Mouse (Mus musculus) neural tube, postnatal 0 days (tissue): ENCODE results near the gene Phf24. TPM values are rescaled to one million over a fixed set of nuclear protein-coding genes. Genes with fewer than 3 reads are reported as not detected.

Experiments used
- polyA plus RNA-seq: library from polyadenylated mRNA; unstranded; fragments of >200 nt; fragmentation: Nextera tagmentation; extraction: Ambion mirVana; gene quantifications from 2 replicates; pipeline ENCODE4 v1.2.1, GENCODE M21; 2015

Phf24 gene
- polyA plus RNA-seq = 45.8 and 51.0 TPM in 2 replicates

GRCm38 (mm10) chr4:42916617-42917401 lies at the start of gene Phf24:
Phf24 (plus strand) TSS chr4:42916660.

DNA sequence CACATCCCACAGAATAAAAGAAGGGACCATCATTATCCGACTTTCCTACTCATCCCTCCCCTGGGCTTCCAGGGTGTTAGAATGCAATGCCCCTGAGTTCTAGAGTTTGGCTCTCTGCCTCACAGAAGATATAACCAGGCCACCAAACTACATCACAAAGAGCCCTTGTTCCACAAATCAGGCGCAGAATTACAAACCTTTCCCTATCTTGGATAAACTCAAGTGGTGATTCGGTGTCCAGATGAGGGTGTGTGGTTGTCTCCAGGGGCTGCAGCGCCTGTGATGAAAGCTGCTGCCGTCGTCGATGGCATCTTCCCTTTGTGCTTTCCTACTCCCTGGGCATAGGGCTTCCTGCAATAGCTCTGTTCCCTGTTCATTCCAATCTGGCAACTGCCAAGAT lies 42.3 kb upstream of the Phf24 start, which contains the start of gene Fam205c:
Fam205c (minus strand) TSS at position 101 of the 400 bp plus-strand sequence.

DNA sequence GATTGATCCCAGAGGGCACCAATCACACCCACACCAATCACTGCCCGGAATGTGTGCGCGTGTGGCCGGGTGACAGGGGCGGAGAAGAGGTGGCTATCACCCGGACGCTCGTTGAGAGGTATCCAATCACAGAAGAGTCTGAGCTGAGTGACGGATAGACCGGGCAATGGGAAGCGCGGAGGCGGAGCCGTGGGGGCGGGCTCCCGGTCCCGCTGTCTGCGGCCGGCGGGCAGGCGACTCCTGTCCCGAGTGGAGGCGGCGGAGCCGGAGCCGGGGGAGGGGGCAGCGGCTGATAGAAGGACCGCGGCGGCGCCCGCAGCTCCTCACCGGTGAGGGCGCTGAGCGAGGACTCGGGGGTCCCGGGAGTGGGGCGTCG lies 33.2 kb downstream of the Phf24 start, which contains the start of gene Dnajb5:
Dnajb5 (plus strand) TSS at position 139 of the 376 bp plus-strand sequence.

DNA sequence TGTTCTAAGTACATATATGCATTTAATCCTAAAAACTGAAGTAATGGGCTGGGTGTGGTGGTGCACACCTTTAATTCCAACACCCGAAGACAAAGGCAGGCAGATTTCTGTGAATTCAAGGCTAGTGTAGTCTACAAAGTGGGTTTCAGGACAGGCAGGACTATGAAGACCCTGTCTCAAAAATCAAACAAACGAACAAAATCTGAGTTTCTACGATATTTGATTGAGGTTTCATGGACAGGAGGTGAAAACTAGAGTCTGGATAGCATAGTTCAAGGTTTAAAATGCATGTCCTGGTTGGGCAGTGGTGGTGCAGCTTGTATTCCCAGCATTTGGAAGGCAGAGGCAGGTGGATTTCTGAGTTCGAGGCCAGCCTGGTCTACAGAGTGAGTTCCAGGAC lies 52.8 kb downstream of the Phf24 start, which contains the start of gene 1700022I11Rik:
1700022I11Rik (plus strand) TSS at position 301 of the 400 bp plus-strand sequence.

Other genes starting within 250 kb of the Phf24 start
- gene 4930578G10Rik, start 181.1 kb upstream of the Phf24 start, polyA plus RNA-seq = 0.48 and 1.2 TPM in 2 replicates
- gene Ccl19, start 160.1 kb upstream of the Phf24 start, polyA plus RNA-seq = 0.49 and 0.62 TPM in 2 replicates
- 0.65 and 0.81 TPM in 2 replicates for gene Ccl21a, start 142.7 kb upstream of the Phf24 start, polyA plus RNA-seq
- 0.28 TPM in 1 of 2 replicates, not detected in the other for gene Fam205a1, start 62.8 kb upstream of the Phf24 start, polyA plus RNA-seq
- 0.46 and 0.48 TPM in 2 replicates for gene Gm12394, start 59.9 kb upstream of the Phf24 start, polyA plus RNA-seq
- 4.9 and 5.1 TPM in 2 replicates for gene Fam205c, start 42.4 kb upstream of the Phf24 start, polyA plus RNA-seq
- gene Dnajb5, start 33.2 kb downstream of the Phf24 start, polyA plus RNA-seq = 34.5 and 36.2 TPM in 2 replicates
- gene 1700022I11Rik, start 52.9 kb downstream of the Phf24 start, polyA plus RNA-seq = 0.26 and 0.31 TPM in 2 replicates
- 393 and 394 TPM in 2 replicates for gene Vcp, start 83.8 kb downstream of the Phf24 start, polyA plus RNA-seq
- 11.2 and 14.2 TPM in 2 replicates for gene Fancg, start 93.8 kb downstream of the Phf24 start, polyA plus RNA-seq
- gene Pigo, start 109.2 kb downstream of the Phf24 start, polyA plus RNA-seq = 20.2 and 22.9 TPM in 2 replicates
- 240 and 247 TPM in 2 replicates for gene Stoml2, start 115.0 kb downstream of the Phf24 start, polyA plus RNA-seq
- gene Fam214b, start 129.6 kb downstream of the Phf24 start, polyA plus RNA-seq = 25.8 and 28.0 TPM in 2 replicates
- gene Unc13b, start 142.3 kb downstream of the Phf24 start, polyA plus RNA-seq = 5.6 and 6.8 TPM in 2 replicates